Mouse (Mus musculus): Measurements from ENCODE around the gene Mre11a.

DNA sequence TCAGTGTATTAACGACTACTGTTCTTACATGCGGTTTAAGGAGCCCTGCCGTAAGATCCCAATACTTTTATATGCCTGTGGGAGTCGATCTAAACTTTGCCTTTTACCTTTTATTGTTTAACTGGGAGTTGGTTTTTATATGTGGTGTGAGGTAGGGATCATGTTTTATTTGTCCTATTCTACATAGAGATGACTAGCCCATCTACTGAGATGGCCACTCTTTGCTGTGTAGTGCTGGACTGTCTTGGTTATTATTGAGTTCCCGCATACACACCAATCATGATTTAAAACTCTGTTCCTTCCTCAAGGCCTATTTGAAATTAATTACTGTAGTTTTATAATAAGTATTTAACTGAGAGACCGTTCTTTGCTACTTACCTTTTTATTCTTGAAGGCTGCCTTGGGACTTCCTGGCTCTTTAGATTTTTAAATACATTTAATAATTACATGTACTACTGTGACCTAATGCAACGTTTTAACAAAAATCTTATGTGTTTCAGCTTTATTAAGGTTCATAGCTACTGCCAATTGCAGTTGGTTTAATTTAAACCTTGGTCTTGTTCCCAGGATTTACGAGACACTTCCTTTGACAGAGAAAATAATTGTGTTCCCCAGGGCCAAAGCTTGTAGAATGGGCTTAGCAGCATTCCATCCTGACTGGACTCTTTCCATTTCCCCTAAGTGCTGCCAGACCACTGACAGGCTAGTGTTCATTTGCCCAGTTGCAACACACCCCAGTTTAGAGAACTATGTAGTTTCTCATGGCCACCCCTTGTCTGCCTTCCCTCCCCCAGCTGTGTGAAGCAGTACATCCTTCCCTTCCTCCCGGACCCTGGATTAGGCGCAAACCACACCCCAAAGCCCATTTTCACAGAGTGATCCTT, 57.7 kb downstream of the Mre11a start:
- TF ChIP-seq CTCF (IDR thresholded peaks at IDR 0.05; ENCODE audit: borderline replicate concordance, insufficient read depth, low read length) (no peak), POLR2A (IDR thresholded peaks at IDR 0.05; ENCODE audit: low read depth, low read length) (no peak)

All from embryonic fibroblast, embryonic 13.5 days (primary cell).